Mouse (Mus musculus) heart, postnatal 14 days (tissue): ENCODE measurements around the gene Jmjd6. TPM values are rescaled to one million over a fixed set of nuclear protein-coding genes. Genes with fewer than 3 reads are reported as not detected.
"Not testable (repeated sequence)": the region's sequence is repeated elsewhere in the genome, so short reads cannot be mapped to it uniquely, and the experiment has no call there.

Experiments used
- DNase-seq, 2 experiments: peaks; one replicate each; pipeline ENCODE4 v3.0.0; 2021 to 2022
- intact Hi-C: fragments of 180-260 bp; cut with DNase I; formaldehyde crosslinking; loops from one replicate; pipeline ENCODE4 v1.15.1; 2025
- total RNA-seq, 2 experiments: library from RNA; stranded (reverse); gene quantifications; 2 replicates each; pipeline ENCODE4 v1.2.3; 2021

The Jmjd6 gene
- total RNA-seq, 2 experiments from 2014 or later, result 34.4 to 37.3 TPM

DNA sequence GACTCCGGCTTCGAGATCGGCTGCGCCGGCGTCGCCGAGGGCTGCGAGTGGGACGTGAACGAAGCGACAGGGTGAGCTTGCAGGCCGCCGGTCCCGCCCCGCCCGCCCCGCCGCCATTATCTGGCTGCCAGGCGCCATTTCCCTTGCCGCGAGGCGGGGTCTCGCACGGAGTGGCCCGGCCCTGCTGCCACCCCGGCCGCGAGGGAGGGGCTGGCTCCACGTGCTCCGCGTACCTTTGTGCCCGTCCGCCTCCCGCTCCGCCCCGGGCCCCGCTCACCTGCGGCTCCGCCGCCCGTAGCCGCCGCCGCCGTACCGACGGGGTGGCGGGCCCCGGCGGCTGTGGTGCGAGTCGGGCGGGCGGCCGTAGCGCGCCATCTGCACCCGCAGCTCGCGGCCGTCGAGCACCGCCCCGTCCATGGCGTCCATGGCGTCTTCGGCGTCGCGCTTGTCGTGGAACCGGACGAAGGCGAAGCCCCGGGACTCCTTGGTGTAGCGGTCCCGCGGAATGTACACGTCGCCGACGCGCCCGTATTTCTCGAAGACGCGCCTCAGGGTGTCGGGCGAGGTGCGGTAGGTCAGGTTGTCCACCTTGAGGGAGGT, 9.1 kb upstream of the Jmjd6 start, which contains the start of gene Mfsd11:
Gene Mfsd11 (plus strand): TSS at position 150 of the 600 bp plus-strand sequence.
- intact Hi-C loops, result no loop called here

DNA sequence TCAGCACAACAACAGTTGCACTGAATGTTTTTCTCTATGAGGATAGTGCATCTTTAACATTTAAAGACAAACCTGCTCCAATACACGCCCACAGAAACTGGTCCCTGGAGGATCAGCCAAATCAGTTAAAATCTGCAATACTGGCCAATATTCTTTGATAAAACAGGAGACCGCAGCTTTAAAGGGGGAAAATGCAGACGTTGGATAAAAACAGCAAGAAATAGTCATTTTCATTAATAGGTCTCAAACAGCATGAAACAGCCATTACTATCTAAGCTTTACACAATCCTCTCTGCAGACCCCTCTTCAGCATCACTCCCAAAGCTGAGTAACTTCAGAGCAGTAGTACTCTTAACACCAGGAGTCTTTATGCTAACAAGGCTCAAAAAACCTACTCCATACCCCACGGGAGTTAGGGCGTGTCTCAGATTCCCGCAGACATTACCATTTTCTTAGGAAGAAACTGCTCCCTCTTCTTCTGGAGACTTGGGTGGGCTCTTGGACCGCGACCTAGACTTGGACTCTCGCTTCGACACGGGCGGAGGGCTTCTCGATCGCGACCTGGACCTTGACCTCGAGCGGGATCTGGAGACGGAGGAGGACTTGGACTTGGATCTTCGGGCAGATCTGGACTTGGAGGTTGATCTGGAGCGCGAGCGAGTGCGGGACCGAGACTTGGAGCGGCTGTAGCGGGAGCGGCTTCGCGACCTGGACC, 8.5 kb upstream of the Jmjd6 start:
- intact Hi-C loops, result no loop called here
- no peak for DNase-seq

More for the DNA sequence above, 9.1 kb upstream of the Jmjd6 start, which contains the start of gene Mfsd11:
- peak; percentile 85 to 86 for DNase-seq

DNA sequence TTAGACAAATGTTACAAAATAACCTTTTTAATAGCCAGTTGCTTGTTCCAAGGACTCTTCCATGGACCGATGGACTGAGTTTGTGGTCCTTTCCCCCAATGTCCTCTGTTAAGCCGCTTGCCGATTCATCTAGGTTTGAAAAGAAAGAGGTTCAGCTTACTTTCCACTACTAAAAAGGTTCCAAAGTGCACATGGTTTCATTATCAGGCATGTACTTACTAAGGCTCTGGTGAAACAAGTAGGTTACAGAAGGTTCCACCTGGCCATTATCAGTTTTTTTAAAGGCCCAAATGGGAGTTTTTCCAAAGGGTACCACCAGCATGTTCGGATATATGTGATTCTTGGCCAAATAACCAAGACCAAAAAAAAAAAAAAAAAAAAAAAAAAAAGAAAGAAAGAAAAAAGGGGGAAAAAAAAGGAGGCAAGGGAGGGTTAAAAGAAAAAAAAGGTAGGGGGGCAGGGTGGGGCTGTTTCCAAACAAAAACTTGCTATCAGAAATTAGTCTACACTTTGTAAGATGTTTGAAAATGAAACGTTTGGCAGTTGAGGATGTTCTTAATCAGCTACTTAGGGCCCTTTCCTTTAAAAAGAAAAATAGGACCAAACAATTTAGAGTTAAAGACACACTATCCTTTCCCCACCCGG, 7.7 kb upstream of the Jmjd6 start:
- no peak for DNase-seq
- intact Hi-C loops, result no loop called here

DNA sequence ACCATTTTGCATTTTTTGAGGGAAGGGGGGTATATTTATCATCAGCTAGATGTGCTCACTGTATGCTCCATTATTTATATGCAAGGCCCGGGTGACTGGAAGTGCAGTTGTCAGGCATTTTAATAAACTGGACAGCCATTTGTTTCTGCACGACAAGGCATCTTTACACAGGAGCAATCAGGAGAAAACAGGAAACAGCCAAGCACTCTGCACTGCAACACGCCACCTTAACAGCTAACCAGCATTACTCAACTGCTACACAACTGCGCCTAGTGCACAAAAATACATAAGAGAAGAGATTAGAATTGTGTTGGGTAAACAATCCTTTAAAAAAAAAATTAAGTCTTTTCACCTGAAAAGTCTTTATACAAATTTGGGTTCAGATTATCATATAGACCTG, 6.8 kb upstream of the Jmjd6 start:
- intact Hi-C loops, result no loop called here
- DNase-seq, result no peak

DNA sequence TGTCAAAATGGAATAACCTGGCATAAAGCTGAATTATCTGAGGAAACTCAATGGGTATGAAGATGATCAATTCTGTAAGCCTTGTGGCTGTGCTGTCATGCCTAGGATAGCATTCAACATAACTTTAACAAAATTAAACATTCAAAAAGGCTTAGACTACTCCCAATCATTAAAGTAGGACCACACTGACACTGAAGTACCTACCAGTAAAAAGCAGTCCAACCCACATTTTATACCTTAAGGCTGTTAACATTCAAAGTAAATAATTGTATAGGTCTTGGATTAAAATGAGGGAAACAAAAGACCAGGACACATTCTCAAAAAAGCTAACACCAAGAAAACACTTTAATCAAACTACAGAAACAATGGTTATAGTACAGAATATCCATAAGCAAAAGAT, 6.3 kb upstream of the Jmjd6 start:
- DNase-seq, result no peak
- intact Hi-C loops, result no loop called here

DNA sequence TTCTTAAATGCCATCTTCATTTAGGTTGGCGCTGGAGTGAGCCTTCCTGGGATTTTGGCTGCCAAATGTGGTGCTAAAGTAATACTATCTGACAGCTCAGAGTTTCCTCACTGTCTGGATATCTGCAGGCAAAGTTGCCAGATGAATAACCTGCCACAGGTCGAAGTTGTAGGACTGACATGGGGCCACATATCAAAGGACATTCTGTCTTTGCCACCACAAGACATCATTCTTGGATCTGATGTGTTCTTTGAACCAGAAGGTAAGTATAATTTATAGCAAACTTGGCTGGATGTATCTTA, 5.6 kb upstream of the Jmjd6 start:
- DNase-seq, intact Hi-C loops: not testable (repeated sequence)

DNA sequence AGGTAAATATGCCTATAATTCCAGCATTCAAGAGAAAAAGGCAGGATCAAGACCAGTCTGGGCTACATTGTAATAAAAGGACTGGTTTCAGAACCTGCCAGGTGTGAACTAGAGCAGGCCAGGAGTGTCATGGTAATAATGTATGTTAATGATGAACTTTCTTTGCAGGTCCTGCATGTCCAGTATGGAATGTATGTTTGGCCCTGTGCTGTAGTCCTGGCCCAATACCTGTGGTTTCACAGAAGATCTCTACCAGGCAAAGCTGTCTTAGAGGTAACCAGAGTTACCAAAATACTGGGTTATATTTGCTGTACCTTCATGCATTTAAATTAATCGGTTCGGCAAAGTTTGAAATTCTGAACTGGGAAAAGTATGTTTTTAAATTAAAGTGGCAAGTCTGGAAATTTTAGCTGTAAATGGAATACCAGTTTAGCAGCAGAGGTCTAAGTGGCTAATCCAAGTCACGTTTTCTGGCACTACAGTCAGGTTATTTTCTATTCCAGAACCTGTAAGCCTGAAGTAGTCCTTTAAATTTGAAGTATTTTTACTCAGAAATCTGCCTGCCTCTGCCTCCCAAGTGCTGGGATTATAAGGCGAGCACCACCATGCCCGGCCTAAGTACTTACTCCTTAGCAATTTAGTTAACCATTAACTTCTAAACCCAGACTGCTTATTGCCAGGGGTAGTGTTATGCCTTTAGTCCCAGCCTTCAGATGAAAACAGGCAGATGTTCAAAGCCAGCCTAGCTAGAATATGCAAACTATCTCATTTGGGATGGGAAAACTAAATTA, 5.0 kb upstream of the Jmjd6 start:
- intact Hi-C loops, result no loop called here
- DNase-seq, result no peak

DNA sequence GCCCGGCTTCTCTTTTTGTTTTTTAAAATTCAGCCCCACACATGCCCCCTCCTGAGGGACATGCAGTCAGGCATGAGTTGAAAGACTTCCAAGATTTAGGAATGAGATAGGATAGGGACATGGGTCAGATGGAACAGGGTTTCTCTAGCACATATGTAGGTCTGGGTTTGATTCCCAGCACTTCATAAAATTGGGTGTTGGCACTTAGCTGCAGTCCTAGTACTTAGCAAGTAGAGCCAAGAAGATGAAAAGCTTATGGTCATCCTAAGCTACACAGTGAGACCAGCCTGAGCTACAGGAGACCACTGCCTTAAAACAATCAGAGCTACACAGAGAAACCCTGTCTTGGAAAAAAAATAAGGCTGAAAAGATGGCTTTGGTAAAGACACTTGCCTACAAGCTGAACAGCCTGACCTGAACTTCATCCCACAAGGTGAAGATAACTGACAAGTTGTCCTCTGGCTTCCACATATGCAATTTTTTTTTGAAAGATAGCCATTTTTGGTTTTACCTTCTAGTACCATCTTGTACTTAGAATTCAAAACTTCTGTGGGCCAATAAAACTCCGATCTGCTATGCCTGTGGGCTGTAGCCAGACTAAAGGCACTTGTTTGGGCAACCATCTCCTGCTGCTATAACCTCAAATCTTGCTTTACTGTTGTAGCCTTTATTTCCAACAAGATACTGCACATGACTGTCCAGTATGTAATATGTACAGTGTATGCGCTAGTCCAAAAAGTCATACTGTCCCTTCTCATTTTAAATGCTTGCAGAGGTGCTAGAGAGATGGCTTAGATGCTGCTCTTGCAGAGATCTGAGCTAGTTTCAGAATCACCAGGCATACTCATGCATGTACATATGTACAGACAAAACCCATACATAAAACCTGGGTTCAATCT, 4.2 kb upstream of the Jmjd6 start:
- DNase-seq, result no peak
- intact Hi-C loops, result no loop called here

DNA sequence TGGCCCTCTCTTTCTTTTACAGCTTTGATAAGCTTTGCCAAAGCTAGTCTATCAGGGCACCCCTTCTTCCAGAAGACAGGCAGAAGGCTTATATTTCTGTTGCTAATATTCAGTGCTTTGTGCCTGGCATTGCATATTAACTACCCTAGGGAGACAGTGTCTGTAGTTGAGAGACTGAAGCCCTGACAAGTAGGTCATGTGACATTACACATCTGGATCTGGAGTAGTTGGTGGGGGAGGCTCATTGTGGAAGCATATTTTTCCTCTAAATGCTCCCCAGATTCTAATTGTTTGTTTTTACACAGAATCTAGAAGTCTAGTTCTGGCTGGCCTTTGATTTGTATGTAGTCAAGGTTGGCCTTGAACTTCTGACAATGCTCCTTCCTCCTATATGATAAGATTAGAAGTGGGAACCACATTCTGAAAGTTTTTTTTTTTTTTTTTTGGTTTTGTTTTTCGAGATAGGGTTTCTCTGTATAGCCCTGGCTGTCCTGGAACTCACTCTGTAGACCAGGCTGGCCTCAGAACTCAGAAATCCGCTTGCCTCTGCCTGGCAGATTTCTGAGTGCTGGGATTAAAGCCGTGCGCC, 3.4 kb upstream of the Jmjd6 start:
- intact Hi-C loops, result no loop called here
- no peak for DNase-seq

DNA sequence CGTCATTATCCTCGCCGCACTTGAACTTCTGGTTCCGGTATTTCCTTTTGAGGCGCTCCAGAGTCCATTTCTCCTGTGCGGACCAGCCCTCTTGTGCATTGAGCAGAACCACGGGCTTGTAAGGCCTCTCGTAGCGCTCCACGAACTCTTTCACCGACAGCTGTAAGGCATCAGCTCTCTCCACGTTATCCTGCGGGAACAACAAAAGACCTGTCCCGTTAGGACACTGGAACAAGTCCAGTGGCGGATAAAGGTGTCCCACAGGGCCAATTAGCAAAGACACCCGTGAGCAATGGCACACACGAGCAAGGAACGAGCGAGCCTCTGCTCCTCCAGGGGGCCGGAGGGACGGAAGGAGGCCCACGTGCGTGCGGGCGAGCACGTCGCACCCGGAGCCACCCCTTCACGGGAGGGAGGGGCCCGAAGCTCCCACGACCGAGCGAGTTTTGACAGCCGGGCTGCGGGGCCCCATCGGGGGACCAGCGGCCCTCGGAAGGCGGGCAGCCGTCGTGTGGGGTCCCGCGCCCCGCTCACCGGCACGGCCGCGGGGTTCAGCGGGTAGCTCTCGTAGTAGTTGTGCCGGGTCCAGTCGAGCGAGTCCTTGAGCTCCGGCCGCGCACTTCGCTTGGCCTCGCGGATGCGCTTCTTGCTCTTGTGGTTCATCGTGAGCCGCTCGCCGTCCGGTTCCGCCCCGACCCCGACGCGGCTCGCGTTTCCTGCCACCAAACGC, 553 bp downstream of the Jmjd6 start:
- DNase-seq, result peak; percentile 68 to 74
- intact Hi-C loops, result loop anchor here (2.0 kb wide), 1 partner anchor 14 kb away; the partner anchor contains the start of gene Mxra7

DNA sequence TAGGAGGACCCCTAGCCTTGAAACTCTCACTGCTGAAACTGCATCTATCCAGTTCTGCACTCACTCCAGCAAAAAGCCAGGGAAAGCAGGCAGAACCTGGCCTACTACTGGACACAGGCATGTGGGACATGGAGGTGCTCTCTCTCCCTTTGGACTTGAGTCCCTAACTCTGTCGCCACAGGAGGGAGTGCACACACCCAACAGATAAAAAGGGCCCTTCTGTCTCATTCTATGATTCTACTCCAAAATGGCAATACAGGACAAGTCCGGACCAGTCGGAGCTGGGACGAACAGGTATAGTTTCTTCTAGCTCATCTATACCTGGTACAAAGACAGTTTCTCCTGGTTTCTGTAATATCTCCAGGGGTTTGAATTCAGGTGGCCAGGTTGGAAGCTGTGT, 2.5 kb downstream of the Jmjd6 start:
- intact Hi-C loops, result no loop called here

DNA sequence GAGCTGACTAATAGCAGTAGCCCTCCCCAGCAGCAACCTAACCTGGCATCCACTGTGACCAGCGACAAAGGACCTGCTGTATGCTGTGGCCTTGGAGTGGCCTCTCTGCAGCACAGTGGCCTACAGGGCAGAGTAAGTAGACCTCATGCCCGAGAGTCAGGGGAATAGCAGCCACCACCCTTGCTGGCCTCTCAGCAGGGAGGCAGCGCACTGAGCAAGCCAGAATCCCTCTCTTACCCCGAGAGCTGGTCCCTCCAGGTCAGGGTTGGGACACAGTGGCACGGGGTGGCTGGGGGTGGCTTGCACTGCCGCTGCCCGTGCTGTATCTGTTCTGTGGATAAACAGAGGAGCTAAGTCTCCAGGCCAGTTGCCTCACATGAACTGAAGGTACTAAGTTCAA, 3.6 kb downstream of the Jmjd6 start:
- no peak for DNase-seq
- intact Hi-C loops, result no loop called here

More for the DNA sequence above, 2.5 kb downstream of the Jmjd6 start:
- DNase-seq, result no peak

DNA sequence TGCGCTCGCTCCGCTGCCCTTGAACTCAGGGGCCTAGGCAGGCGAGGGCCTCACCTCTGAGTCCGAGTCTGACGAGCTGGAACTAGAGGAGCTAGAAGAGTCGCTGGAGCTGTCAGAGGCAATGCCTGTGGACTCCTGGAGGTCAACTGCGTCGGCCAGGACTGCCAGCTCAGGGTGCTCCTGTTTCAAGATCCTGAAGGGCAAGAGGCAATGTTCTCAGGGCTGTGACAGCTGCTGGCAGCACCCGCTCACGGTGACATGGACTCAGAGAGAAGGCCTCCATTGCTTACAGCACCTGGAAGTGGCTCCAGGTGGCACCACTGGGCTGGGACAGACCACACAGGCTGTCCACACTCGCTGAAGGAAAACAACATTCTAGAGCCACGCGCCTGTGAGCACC, 4.3 kb downstream of the Jmjd6 start:
- intact Hi-C loops, result no loop called here
- no peak for DNase-seq

DNA sequence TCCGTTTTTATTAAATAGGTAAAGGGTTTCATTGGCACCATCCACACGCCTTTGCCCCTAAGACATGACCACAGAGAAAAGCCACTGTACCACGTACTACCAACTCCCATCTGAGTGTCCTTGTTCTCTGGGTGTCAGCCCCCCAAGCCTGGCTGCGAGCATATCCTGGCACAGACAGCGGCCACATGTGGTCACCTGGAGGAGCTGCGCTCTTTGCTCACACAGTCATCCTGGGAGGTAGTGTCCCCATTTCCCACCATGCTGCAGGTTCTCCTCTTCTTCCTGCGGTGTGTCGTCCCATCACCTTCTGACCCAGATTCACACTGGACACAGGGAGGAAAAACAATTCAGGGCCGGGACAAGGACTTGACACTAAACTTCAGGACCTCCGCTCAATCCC, 5.8 kb downstream of the Jmjd6 start:
- DNase-seq, result no peak
- intact Hi-C loops, result no loop called here

DNA sequence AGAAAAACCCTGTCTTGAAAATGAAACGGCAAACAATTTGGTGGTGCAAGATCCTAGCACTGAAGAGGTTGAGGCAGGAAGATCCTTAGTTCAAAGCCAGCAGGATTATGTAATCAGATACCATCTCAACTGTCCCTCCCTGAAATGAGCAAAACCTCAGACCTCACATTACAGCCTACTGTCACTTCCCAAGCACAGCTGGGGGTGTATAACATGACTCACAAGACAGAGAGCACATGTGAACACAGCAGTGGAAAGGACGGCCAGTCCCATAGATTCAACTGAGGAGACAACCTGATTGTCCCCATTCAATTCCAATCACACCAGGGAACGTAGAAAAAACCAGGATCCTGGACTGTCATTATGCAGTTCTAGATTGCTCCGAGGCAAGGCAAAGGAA, 7.0 kb downstream of the Jmjd6 start:
- intact Hi-C loops, result no loop called here
- DNase-seq, result no peak

DNA sequence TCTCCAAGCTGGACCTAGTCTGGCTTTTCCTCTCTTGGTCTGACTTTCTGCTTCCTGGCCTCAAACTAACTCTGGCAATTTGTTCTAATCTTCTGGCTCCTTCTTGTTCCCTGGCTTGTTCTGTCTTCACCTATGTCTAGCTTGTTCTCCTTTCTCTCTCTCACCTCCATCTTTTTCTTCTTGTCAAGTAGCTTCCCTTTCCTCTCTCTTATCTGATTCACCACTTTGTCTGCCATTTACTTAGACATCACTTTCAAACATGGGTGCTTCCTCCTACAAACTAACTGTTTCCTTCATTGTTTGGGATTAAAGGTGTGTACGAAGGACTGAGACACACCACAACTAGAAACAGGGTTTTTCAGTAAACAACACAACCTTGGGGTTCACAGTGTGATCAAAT, 8.3 kb downstream of the Jmjd6 start:
- intact Hi-C loops, result no loop called here
- DNase-seq, result no peak

DNA sequence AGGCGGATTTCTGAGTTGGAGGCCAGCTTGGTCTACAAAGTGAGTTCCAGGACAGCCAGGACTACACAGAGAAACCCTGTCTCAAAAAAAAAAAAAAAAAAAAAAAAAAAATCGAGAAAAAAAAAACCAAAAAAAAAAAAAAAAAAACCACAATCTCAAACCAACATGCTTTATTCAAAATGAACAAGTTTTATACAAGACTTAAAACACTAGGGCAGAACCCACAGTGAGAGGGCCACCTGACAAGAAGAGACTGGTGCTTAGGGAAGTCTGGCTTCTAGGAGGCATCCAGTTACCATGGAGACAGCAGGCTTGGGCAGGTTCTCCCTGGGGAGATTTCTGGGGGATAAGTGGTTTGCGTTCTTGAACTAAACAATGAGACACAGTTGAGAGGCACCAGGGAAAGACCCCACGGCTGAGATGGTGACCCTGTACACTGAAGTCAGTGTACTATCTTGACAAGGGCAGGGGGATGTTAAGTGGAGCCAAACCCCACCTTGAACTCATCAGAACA, 11.0 kb downstream of the Jmjd6 start:
- no peak for DNase-seq
- intact Hi-C loops, result no loop called here

DNA sequence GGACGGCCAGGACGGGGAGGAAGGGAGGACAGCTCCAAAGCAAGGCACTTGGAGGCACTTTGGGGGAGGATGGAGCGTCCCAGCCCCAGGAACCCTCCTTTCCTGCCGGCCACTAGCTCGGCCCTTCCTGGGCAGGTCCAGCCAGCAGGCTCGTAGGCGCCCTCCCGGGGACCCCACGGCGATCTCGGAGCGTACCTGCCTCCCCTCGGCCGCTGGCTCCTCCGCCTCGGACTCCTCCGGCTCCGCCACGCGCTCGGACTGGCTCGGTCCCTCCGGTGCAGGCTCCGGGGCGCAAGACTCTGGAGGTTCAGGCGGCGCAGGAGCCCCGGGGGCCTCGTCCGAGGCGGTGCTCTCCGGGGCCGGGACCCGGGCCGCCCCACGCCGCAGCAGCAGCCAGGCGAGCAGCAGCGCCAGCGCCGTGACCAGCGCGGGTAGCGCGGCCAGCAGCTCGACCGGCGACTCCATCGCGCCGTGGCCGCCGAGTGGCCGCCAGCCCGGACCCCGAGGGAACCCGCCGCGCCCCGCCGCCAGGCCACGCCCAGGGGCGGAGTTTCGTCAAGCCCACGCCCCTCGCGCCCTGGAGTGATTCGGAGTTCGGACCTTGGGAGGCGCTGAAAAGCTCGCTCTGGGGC, 15.6 kb downstream of the Jmjd6 start, which contains the start of gene Mxra7:
Gene Mxra7 (minus strand): TSS at position 513 of the 632 bp plus-strand sequence.
- intact Hi-C loops, result loop anchor here (2.0 kb wide), 1 partner anchor 15 kb away; the partner anchor contains the start of genes Jmjd6 and Mettl23
- DNase-seq, result peak; percentile 93 to 94
